ENCODE assay signal across 9 mouse cellular contexts in genomic region chr11:117083052-117083881, GRCm38 (mm10). TPM values are rescaled to one million over a fixed set of nuclear protein-coding genes. Genes with fewer than 3 reads are reported as not detected.
DNase-seq lines count a peak whose midpoint lies in the region; ATAC-seq and TF ChIP-seq lines count a peak whose summit lies in the region.
"Had no signal": no experiment of that assay in that cellular context is flagged by ENCODE, and none has a peak within 500 bp of the region (broad histone marks: within the 10 kb centered on the region; RNA-seq: fewer than 3 reads in every experiment).

No protein-coding gene starts in this region.

- peak; percentile 78 for DNase-seq in adrenal gland, postnatal 10 days
- DNase-seq in gastrocnemius, postnatal 10 days: peak; percentile 44
- DNase-seq in kidney, adult 18-20 months: peak; percentile 65
- peak; percentile 79 for DNase-seq in lung, embryonic 14.5 days
- DNase-seq in frontal cortex, postnatal 25 days (ENCODE audit: low spot score in 2 of 2): no peak
- no peak for DNase-seq in frontal cortex, postnatal 14 days (ENCODE audit: low spot score in 2 of 2)

- WGBS in lung, embryonic 14.5 days: 52% methylated on average over 19 of the region's 19 CpGs
- WGBS in midbrain, embryonic 15.5 days: 92% methylated on average over 19 of the region's 19 CpGs

- H3K27ac ChIP-seq in lung, embryonic 14.5 days (ENCODE audit: low read depth): peak overlapping the region; percentile 77; the same call in 1 of the 2 replicates
- H3K27ac ChIP-seq in midbrain, embryonic 15.5 days: no peak overlapping the region

- no peak overlapping the region for H3K4me3 ChIP-seq in lung, embryonic 14.5 days (ENCODE audit: low read depth, low read length)
- no peak overlapping the region for H3K4me3 ChIP-seq in midbrain, embryonic 15.5 days
- H3K4me3 ChIP-seq: embryonic facial prominence, embryonic 12.5 days had no signal

- no peaks in the 10 kb centered on the region for H3K9me3 ChIP-seq in lung, embryonic 14.5 days (ENCODE audit: low read depth, low read length)
- no peaks in the 10 kb centered on the region for H3K9me3 ChIP-seq in midbrain, embryonic 15.5 days
- H3K9me3 ChIP-seq: embryonic facial prominence, embryonic 12.5 days had no signal

- H3K4me2 ChIP-seq in lung, embryonic 14.5 days: no peak overlapping the region
- no peak overlapping the region for H3K4me2 ChIP-seq in midbrain, embryonic 15.5 days
- H3K4me2 ChIP-seq: embryonic facial prominence, embryonic 12.5 days had no signal

- no peak for ATAC-seq in lung, embryonic 14.5 days (ENCODE audit: insufficient read depth)
- no peak for ATAC-seq in midbrain, embryonic 15.5 days (replicated peaks)
- ATAC-seq in erythroblast, adult 5-6 weeks (replicated peaks; ENCODE audit: low FRiP score, poor library complexity, severe bottlenecking): no peak

- H3K36me3 ChIP-seq in lung, embryonic 14.5 days (ENCODE audit: insufficient read depth): peaks cover 30% of the 10 kb centered on the region
- peaks cover 21% of the 10 kb centered on the region for H3K36me3 ChIP-seq in midbrain, embryonic 15.5 days (replicated peaks)

- H3K4me1 ChIP-seq in lung, embryonic 14.5 days (ENCODE audit: insufficient read depth): peaks cover 22% of the 10 kb centered on the region
- peaks cover 16% of the 10 kb centered on the region for H3K4me1 ChIP-seq in midbrain, embryonic 15.5 days

- TF ChIP-seq CTCF in lung, embryonic 14.5 days (IDR thresholded peaks at IDR 0.05; ENCODE audit: low read depth): no peak

- no peaks in the 10 kb centered on the region for H3K27me3 ChIP-seq in lung, embryonic 14.5 days (ENCODE audit: insufficient read depth, low read length)
- H3K27me3 ChIP-seq in midbrain, embryonic 15.5 days (replicated peaks): no peaks in the 10 kb centered on the region
- H3K27me3 ChIP-seq: embryonic facial prominence, embryonic 12.5 days had no signal

- no peak overlapping the region for H3K9ac ChIP-seq in lung, embryonic 14.5 days
- no peak overlapping the region for H3K9ac ChIP-seq in midbrain, embryonic 15.5 days
- H3K9ac ChIP-seq: embryonic facial prominence, embryonic 12.5 days had no signal

RNA-seq across cellular contexts. Expression of gene Sec14l1, which starts 31.7 kb away (rescaled TPM):
- 100 to 1,000 TPM; 101 to 113 TPM for total RNA-seq in adrenal gland, postnatal 10 days (2021)
- total RNA-seq in gastrocnemius, postnatal 10 days (2021): 10 to 100 TPM; 91.6 to 93.4 TPM
- polyA plus RNA-seq in lung, embryonic 14.5 days (2014; fragmentation: Nextera tagmentation; extraction: Ambion mirVana): 44.3 and 46.2 TPM in 2 replicates
- 62.8 and 63.9 TPM in 2 replicates for polyA plus RNA-seq in midbrain, embryonic 15.5 days (2015; fragmentation: Nextera tagmentation; extraction: Ambion mirVana)
- 15.7 and 16.9 TPM in 2 replicates for total RNA-seq in erythroblast, adult 5-6 weeks (2015; ENCODE audit: low replicate concordance)
- 27.2 and 32.7 TPM in 2 replicates for total RNA-seq in erythroblast, adult 5-6 weeks (2017; ENCODE audit: low replicate concordance)

Comparison
In these comparisons a context has a peak if more than half of its experiments do, and no peak if none do; other contexts are left out.
1. DNase-seq: peak in adrenal gland, postnatal 10 days (single experiment), gastrocnemius, postnatal 10 days (single experiment), kidney, adult 18-20 months (single experiment) and lung, embryonic 14.5 days (single experiment); none in frontal cortex, postnatal 25 days (0 of 2) and frontal cortex, postnatal 14 days (0 of 2).